Mouse (Mus musculus) liver, postnatal 0 days (tissue): ENCODE results near the gene Gstp1. TPM values are rescaled to one million over a fixed set of nuclear protein-coding genes. Genes with fewer than 3 reads are reported as not detected.

Experiments used
- ATAC-seq: fragments of 200-750 bp; cut with Nextera tagmentation; 2 replicates; pipeline ENCODE4 v1.8.0; 2017; ENCODE audit warnings: mild to moderate bottlenecking, moderate library complexity
- DNase-seq: peaks from one replicate; pipeline ENCODE4 v3.0.0-alpha.2; 2016
- H3K27ac ChIP-seq: fragments of 300-500 bp; sonication (generic); 2 replicates; pipeline ENCODE4 v1.5.1; 2014; ENCODE audit warnings: antibody characterized with exemption, moderate library complexity, mild to moderate bottlenecking, low read depth
- H3K27me3 ChIP-seq: fragments of 300-500 bp; sonication (generic); 2 replicates; pipeline ENCODE4 v1.6.1; 2014; ENCODE audit warnings: low read length, control low read depth, mixed read lengths; ENCODE audit not compliant: insufficient read depth
- H3K36me3 ChIP-seq: fragments of 300-500 bp; sonication (generic); replicated peaks from 2 replicates; pipeline ENCODE4 v1.6.1; 2014; ENCODE audit warnings: mild to moderate bottlenecking, control low read depth, low read length, moderate library complexity, mixed read lengths; ENCODE audit not compliant: insufficient read depth
- H3K4me1 ChIP-seq: fragments of 300-500 bp; sonication (generic); 2 replicates; pipeline ENCODE4 v1.6.1; 2014; ENCODE audit warnings: antibody characterized with exemption, mild to moderate bottlenecking, control low read depth; ENCODE audit not compliant: insufficient read depth
- H3K4me2 ChIP-seq: fragments of 300-500 bp; sonication (generic); 2 replicates; pipeline ENCODE4 v1.6.1; 2014; ENCODE audit warnings: low read depth, mild to moderate bottlenecking, low read length, moderate library complexity, mixed read lengths
- H3K4me3 ChIP-seq: fragments of 300-500 bp; sonication (generic); 2 replicates; pipeline ENCODE4 v1.5.1; 2014; ENCODE audit warnings: low read depth, low read length
- H3K9ac ChIP-seq: fragments of 300-500 bp; sonication (generic); replicated peaks from 2 replicates; pipeline ENCODE4 v1.6.1; 2014; ENCODE audit warnings: mild to moderate bottlenecking, moderate library complexity
- H3K9me3 ChIP-seq: fragments of 300-500 bp; sonication (generic); 2 replicates; pipeline ENCODE4 v1.6.1; 2016; ENCODE audit warnings: mild to moderate bottlenecking, control low read depth, low read length, mixed read lengths
- CTCF ChIP-seq: sonication (generic); IDR thresholded peaks from 2 replicates; pipeline ENCODE4 v1.5.1; 2016; ENCODE audit warnings: antibody characterized with exemption, low read depth
- EP300 ChIP-seq: IDR thresholded peaks from 2 replicates; pipeline ENCODE4 v1.6.1; 2016; ENCODE audit warnings: antibody characterized with exemption, low read depth, mild to moderate bottlenecking
- WGBS: fragments of 180-500 bp; shearing (Covaris S2); extraction: QIAGEN DNeasy Blood & Tissue Kit; methylation state at CpG from one replicate; pipeline ENCODE4 v1.1.7; 2014; ENCODE audit not compliant: insufficient replicate concordance; 5-methylcytosine and 5-hydroxymethylcytosine counted together
- polyA plus RNA-seq: library from polyadenylated mRNA; unstranded; fragments of >200 nt; fragmentation: Nextera tagmentation; extraction: Ambion mirVana; gene quantifications from 2 replicates; pipeline ENCODE4 v1.2.1, GENCODE M21; 2015

Gstp1 gene
- polyA plus RNA-seq, 1 experiment from 2014 or later: 428 TPM

- 83% methylated on average over 4 of the region's 4 CpGs for WGBS
- DNase-seq (no peak), ATAC-seq (no peak)
- Histone ChIP-seq H3K9me3 (no peaks in the 10 kb centered on the region), H3K27ac (no peak overlapping the region), H3K4me1 (peaks cover 28% of the 10 kb centered on the region), H3K9ac (no peak overlapping the region), H3K27me3 (no peaks in the 10 kb centered on the region), H3K4me2 (no peak overlapping the region), H3K36me3 (no peaks in the 10 kb centered on the region), H3K4me3 (no peak overlapping the region)
- TF ChIP-seq CTCF (peak; percentile 50), EP300 (no peak)
Measured at GRCm38 (mm10) chr19:3988750-3989149, 49.0 kb downstream of the Gstp1 start.

DNA sequence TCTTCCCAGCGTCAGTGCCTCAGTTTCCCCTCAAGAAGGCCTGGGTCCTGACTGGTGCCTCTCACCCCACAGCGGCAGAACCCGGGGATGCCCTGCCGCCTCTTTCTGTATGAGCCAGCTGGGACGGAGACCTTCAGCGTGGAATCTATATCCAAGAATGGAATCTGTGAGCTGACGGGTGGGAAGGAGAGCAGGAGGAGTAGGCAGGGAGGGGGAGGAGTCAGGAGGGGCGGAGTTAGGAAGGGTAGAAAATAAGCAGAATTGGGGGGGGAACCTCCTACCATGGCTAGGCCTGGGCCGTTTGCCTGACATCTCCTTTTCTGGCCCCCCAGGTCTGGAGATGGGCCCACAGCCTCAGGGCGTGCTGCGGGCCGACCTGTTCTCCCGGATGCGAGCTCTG lies 49.7 kb downstream of the Gstp1 start:
- WGBS: 87% methylated on average over 14 of the region's 14 CpGs
- TF ChIP-seq EP300 (no peak), CTCF (no peak)
- no peak overlapping the region for H3K4me2 ChIP-seq
- no peaks in the 10 kb centered on the region for H3K9me3 ChIP-seq
- ATAC-seq (no peak), DNase-seq (no peak)
- no peak overlapping the region for H3K4me3 ChIP-seq
- no peak overlapping the region for H3K9ac ChIP-seq
- no peak overlapping the region for H3K27ac ChIP-seq
- no peaks in the 10 kb centered on the region for H3K27me3 ChIP-seq
- H3K36me3 ChIP-seq: no peaks in the 10 kb centered on the region
- H3K4me1 ChIP-seq: peaks cover 28% of the 10 kb centered on the region

- peak within 1 kb of the TSS; percentile 60 for H3K9ac ChIP-seq
- peak within 1 kb of the TSS; percentile 78 for H3K27ac ChIP-seq
- H3K9me3 ChIP-seq: no peaks in the 10 kb centered on the region
- 6% methylated on average over 8 of the region's 8 CpGs for WGBS
- peak within 1 kb of the TSS; percentile 54 for H3K4me2 ChIP-seq
- H3K27me3 ChIP-seq: no peaks in the 10 kb centered on the region
- no peaks in the 10 kb centered on the region for H3K36me3 ChIP-seq
- ATAC-seq (peak; percentile 88), DNase-seq (peak; percentile 89)
- TF ChIP-seq EP300 (peak; percentile 60; the same call in 1 of the 2 replicates), CTCF (no peak)
- no peak within 1 kb of the TSS for H3K4me3 ChIP-seq
- peaks cover 28% of the 10 kb centered on the region for H3K4me1 ChIP-seq
Measured at GRCm38 (mm10) chr19:3986334-3986733, 51.5 kb downstream of the Gstp1 start, which contains the start of gene Acy3. Gene Acy3, plus strand, starts transcription at chr19:3986570.

Other genes starting within 250 kb of the Gstp1 start
- 24.8 and 48.6 TPM in 2 replicates for gene Chka, start 186.2 kb downstream of the Gstp1 start, polyA plus RNA-seq
- 28.1 and 29.7 TPM in 2 replicates for gene Tcirg1, start 130.9 kb downstream of the Gstp1 start, polyA plus RNA-seq
- 165 and 167 TPM in 2 replicates for gene Ndufs8, start 125.2 kb downstream of the Gstp1 start, polyA plus RNA-seq
- gene Aldh3b1, start 108.2 kb downstream of the Gstp1 start, polyA plus RNA-seq: 9.5 TPM in 2 replicates
- 42.6 and 48.1 TPM in 2 replicates for gene Unc93b1, start 102.8 kb downstream of the Gstp1 start, polyA plus RNA-seq
- 0.04 and 0.13 TPM in 2 replicates for gene Aldh3b3, start 79.3 kb downstream of the Gstp1 start, polyA plus RNA-seq
- gene Aldh3b2, start 65.7 kb downstream of the Gstp1 start, polyA plus RNA-seq: 0.09 and 0.11 TPM in 2 replicates
- 19.3 and 22.0 TPM in 2 replicates for gene Acy3, start 51.4 kb downstream of the Gstp1 start, polyA plus RNA-seq
- not detected in 2 replicates for gene Tbx10, start 45.2 kb downstream of the Gstp1 start, polyA plus RNA-seq
- gene Nudt8, start 37.4 kb downstream of the Gstp1 start, polyA plus RNA-seq: 22.0 and 23.0 TPM in 2 replicates
- gene Gm49405, start 37.4 kb downstream of the Gstp1 start, polyA plus RNA-seq: 0.26 and 0.49 TPM in 2 replicates
- gene Doc2g, start 34.7 kb downstream of the Gstp1 start, polyA plus RNA-seq: 0.36 and 0.74 TPM in 2 replicates
- gene Ndufv1, start 25.2 kb downstream of the Gstp1 start, polyA plus RNA-seq: 171 and 172 TPM in 2 replicates
- gene Gstp2, start 8.0 kb upstream of the Gstp1 start, polyA plus RNA-seq: 5.8 and 6.4 TPM in 2 replicates
- 64.5 and 67.3 TPM in 2 replicates for gene Gstp3, start 21.6 kb upstream of the Gstp1 start, polyA plus RNA-seq
- gene Cabp2, start 43.6 kb upstream of the Gstp1 start, polyA plus RNA-seq: 0.38 and 0.43 TPM in 2 replicates
- gene Cdk2ap2, start 59.2 kb upstream of the Gstp1 start, polyA plus RNA-seq: 91.2 and 91.9 TPM in 2 replicates
- gene Pitpnm1, start 62.0 kb upstream of the Gstp1 start, polyA plus RNA-seq: 6.6 and 7.4 TPM in 2 replicates
- 23.1 and 26.8 TPM in 2 replicates for gene Aip, start 87.9 kb upstream of the Gstp1 start, polyA plus RNA-seq
- gene Gpr152, start 101.8 kb upstream of the Gstp1 start, polyA plus RNA-seq: not detected in 2 replicates
- gene Cabp4, start 106.0 kb upstream of the Gstp1 start, polyA plus RNA-seq: 0.11 and 0.15 TPM in 2 replicates
- gene Coro1b, start 110.6 kb upstream of the Gstp1 start, polyA plus RNA-seq: 63.0 and 64.4 TPM in 2 replicates
- 35.7 and 35.8 TPM in 2 replicates for gene Ptprcap, start 115.6 kb upstream of the Gstp1 start, polyA plus RNA-seq
- gene Rps6kb2, start 125.4 kb upstream of the Gstp1 start, polyA plus RNA-seq: 22.1 and 23.0 TPM in 2 replicates
- 0.73 and 0.90 TPM in 2 replicates for gene Carns1, start 137.5 kb upstream of the Gstp1 start, polyA plus RNA-seq
- 8.4 and 9.9 TPM in 2 replicates for gene Tbc1d10c, start 153.3 kb upstream of the Gstp1 start, polyA plus RNA-seq
- gene Ppp1ca, start 154.1 kb upstream of the Gstp1 start, polyA plus RNA-seq: 269 and 284 TPM in 2 replicates
- gene Rad9a, start 163.7 kb upstream of the Gstp1 start, polyA plus RNA-seq: 8.0 and 9.0 TPM in 2 replicates
- gene Clcf1, start 176.3 kb upstream of the Gstp1 start, polyA plus RNA-seq: 0.91 and 1.1 TPM in 2 replicates
- gene AC109138.7, start 176.4 kb upstream of the Gstp1 start, polyA plus RNA-seq: not detected in 2 replicates
- 28.5 and 31.1 TPM in 2 replicates for gene Pold4, start 193.9 kb upstream of the Gstp1 start, polyA plus RNA-seq
- 3.3 and 3.4 TPM in 2 replicates for gene Ssh3, start 231.2 kb upstream of the Gstp1 start, polyA plus RNA-seq
- 0.54 and 0.92 TPM in 2 replicates for gene Ankrd13d, start 245.2 kb upstream of the Gstp1 start, polyA plus RNA-seq